Comparison of ENCODE assay signal across 14 mouse cellular contexts in genomic region chr11:44746731-44747130, GRCm38 (mm10).
A peak's percentile ranks its signal among the peaks of the same experiment; 100 is the strongest.
DNase-seq lines count a peak whose midpoint lies in the region; ATAC-seq and TF ChIP-seq lines count a peak whose summit lies in the region.
"Had no signal": no experiment of that assay in that cellular context is flagged by ENCODE, and none has a peak within 500 bp of the region (broad histone marks: within the 10 kb centered on the region; RNA-seq: fewer than 3 reads in every experiment).

No protein-coding gene starts in this region.

- TF ChIP-seq CTCF in forebrain, postnatal 0 days (IDR thresholded peaks at IDR 0.05; ENCODE audit: low read depth): no peak

- no peaks in the 10 kb centered on the region for H3K36me3 ChIP-seq in forebrain, embryonic 12.5 days (replicated peaks)
- no peaks in the 10 kb centered on the region for H3K36me3 ChIP-seq in forebrain, postnatal 0 days (ENCODE audit: insufficient read depth)
- no peaks in the 10 kb centered on the region for H3K36me3 ChIP-seq in midbrain, embryonic 11.5 days (ENCODE audit: control insufficient read depth, insufficient read depth, low read length)
- no peaks in the 10 kb centered on the region for H3K36me3 ChIP-seq in midbrain, embryonic 15.5 days (replicated peaks)
- H3K36me3 ChIP-seq in heart, embryonic 13.5 days: no peaks in the 10 kb centered on the region
- no peaks in the 10 kb centered on the region for H3K36me3 ChIP-seq in neural tube, embryonic 11.5 days (ENCODE audit: control insufficient read depth, insufficient read depth, low read length)
- H3K36me3 ChIP-seq: limb, embryonic 15.5 days had no signal

- 14% methylated on average over 3 of the region's 3 CpGs for WGBS in forebrain, embryonic 12.5 days
- WGBS in forebrain, postnatal 0 days: 27% methylated on average over 3 of the region's 3 CpGs
- WGBS in midbrain, embryonic 11.5 days: 13% methylated on average over 3 of the region's 3 CpGs
- WGBS in midbrain, embryonic 15.5 days: 8% methylated on average over 3 of the region's 3 CpGs
- 8% methylated on average over 3 of the region's 3 CpGs for WGBS in heart, embryonic 13.5 days
- 21% methylated on average over 3 of the region's 3 CpGs for WGBS in neural tube, embryonic 11.5 days

- H3K9me3 ChIP-seq in forebrain, embryonic 12.5 days: no peaks in the 10 kb centered on the region
- H3K9me3 ChIP-seq in forebrain, postnatal 0 days (ENCODE audit: low read length): no peaks in the 10 kb centered on the region
- H3K9me3 ChIP-seq in midbrain, embryonic 11.5 days (ENCODE audit: control insufficient read depth, low read length): no peaks in the 10 kb centered on the region
- no peaks in the 10 kb centered on the region for H3K9me3 ChIP-seq in midbrain, embryonic 15.5 days
- H3K9me3 ChIP-seq in heart, embryonic 13.5 days: no peaks in the 10 kb centered on the region
- no peaks in the 10 kb centered on the region for H3K9me3 ChIP-seq in neural tube, embryonic 11.5 days (ENCODE audit: control insufficient read depth, low read length)
- H3K9me3 ChIP-seq: limb, embryonic 15.5 days had no signal

- H3K4me1 ChIP-seq in forebrain, embryonic 12.5 days: peaks cover 12% of the 10 kb centered on the region
- no peaks in the 10 kb centered on the region for H3K4me1 ChIP-seq in forebrain, postnatal 0 days (ENCODE audit: insufficient read depth)
- H3K4me1 ChIP-seq in midbrain, embryonic 11.5 days (ENCODE audit: control insufficient read depth, insufficient read depth, low read length): peaks cover 11% of the 10 kb centered on the region
- H3K4me1 ChIP-seq in midbrain, embryonic 15.5 days: peaks cover 7% of the 10 kb centered on the region; the same call in 1 of the 2 replicates
- peaks cover 17% of the 10 kb centered on the region for H3K4me1 ChIP-seq in heart, embryonic 13.5 days
- peaks cover 10% of the 10 kb centered on the region; the same call in 1 of the 2 replicates for H3K4me1 ChIP-seq in neural tube, embryonic 11.5 days (ENCODE audit: control insufficient read depth, insufficient read depth, low read length)

- H3K27ac ChIP-seq in forebrain, embryonic 12.5 days: no peak overlapping the region
- no peak overlapping the region for H3K27ac ChIP-seq in forebrain, postnatal 0 days (ENCODE audit: low read depth, low read length)
- peak overlapping the region; percentile 49 for H3K27ac ChIP-seq in midbrain, embryonic 11.5 days (ENCODE audit: low read depth, low read length)
- no peak overlapping the region for H3K27ac ChIP-seq in midbrain, embryonic 15.5 days
- peak overlapping the region; percentile 21; the same call in 1 of the 2 replicates for H3K27ac ChIP-seq in heart, embryonic 13.5 days (replicated peaks)
- no peak overlapping the region for H3K27ac ChIP-seq in neural tube, embryonic 11.5 days (ENCODE audit: low read depth, low read length)
- H3K27ac ChIP-seq: limb, embryonic 15.5 days; macrophage had no signal

- ATAC-seq in forebrain, embryonic 12.5 days (ENCODE audit: low FRiP score): peak; percentile 11; the same call in 1 of the 2 replicates
- ATAC-seq in forebrain, postnatal 0 days: no peak
- ATAC-seq in midbrain, embryonic 11.5 days (ENCODE audit: low FRiP score): peak; percentile 92
- ATAC-seq in midbrain, embryonic 15.5 days (replicated peaks): no peak
- ATAC-seq in heart, embryonic 13.5 days (ENCODE audit: extremely low read depth, insufficient number of reproducible peaks, low FRiP score, low TSS enrichment): no peak
- peak; percentile 35; the same call in 1 of the 2 replicates for ATAC-seq in neural tube, embryonic 11.5 days (ENCODE audit: insufficient read depth, low FRiP score, low TSS enrichment)
- ATAC-seq: intestine, postnatal 0 days had no signal

- no peak overlapping the region for H3K9ac ChIP-seq in forebrain, embryonic 12.5 days
- H3K9ac ChIP-seq in forebrain, postnatal 0 days: no peak overlapping the region
- H3K9ac ChIP-seq in midbrain, embryonic 11.5 days (ENCODE audit: low read length): no peak overlapping the region
- H3K9ac ChIP-seq in midbrain, embryonic 15.5 days: no peak overlapping the region
- H3K9ac ChIP-seq in heart, embryonic 13.5 days: no peak overlapping the region
- H3K9ac ChIP-seq in neural tube, embryonic 11.5 days (ENCODE audit: low read length): no peak overlapping the region
- H3K9ac ChIP-seq: limb, embryonic 15.5 days had no signal

- H3K4me2 ChIP-seq in forebrain, embryonic 12.5 days: no peak overlapping the region
- H3K4me2 ChIP-seq in forebrain, postnatal 0 days (ENCODE audit: low read depth): no peak overlapping the region
- H3K4me2 ChIP-seq in midbrain, embryonic 11.5 days: no peak overlapping the region
- H3K4me2 ChIP-seq in midbrain, embryonic 15.5 days: no peak overlapping the region
- peak overlapping the region; percentile 1; the same call in 1 of the 2 replicates for H3K4me2 ChIP-seq in heart, embryonic 13.5 days
- no peak overlapping the region for H3K4me2 ChIP-seq in neural tube, embryonic 11.5 days (ENCODE audit: low read depth)
- H3K4me2 ChIP-seq: limb, embryonic 15.5 days had no signal

- DNase-seq in forebrain, postnatal 0 days: no peak
- no peak for DNase-seq in midbrain, embryonic 11.5 days (ENCODE audit: low spot score, missing footprints)
- peak; percentile 19 for DNase-seq in neural tube, embryonic 11.5 days (ENCODE audit: low spot score)
- no peak for DNase-seq in cerebellum, adult 9-10 months
- no peak for DNase-seq in gastrocnemius, postnatal 4 days (ENCODE audit: low spot score in 2 of 2)
- DNase-seq: adrenal gland, postnatal 36 days; cerebellum, adult 8-10 months had no signal

- peaks cover 17% of the 10 kb centered on the region for H3K27me3 ChIP-seq in forebrain, embryonic 12.5 days
- H3K27me3 ChIP-seq in forebrain, postnatal 0 days (ENCODE audit: insufficient read depth, low read length): peaks cover 19% of the 10 kb centered on the region
- H3K27me3 ChIP-seq in midbrain, embryonic 11.5 days (ENCODE audit: control insufficient read depth, insufficient read depth, low read length): no peaks in the 10 kb centered on the region
- no peaks in the 10 kb centered on the region for H3K27me3 ChIP-seq in midbrain, embryonic 15.5 days (replicated peaks)
- H3K27me3 ChIP-seq in heart, embryonic 13.5 days (replicated peaks): no peaks in the 10 kb centered on the region
- H3K27me3 ChIP-seq in neural tube, embryonic 11.5 days (ENCODE audit: control insufficient read depth, insufficient read depth, low read length): no peaks in the 10 kb centered on the region
- H3K27me3 ChIP-seq: limb, embryonic 15.5 days had no signal

- H3K4me3 ChIP-seq in forebrain, embryonic 12.5 days (replicated peaks): no peak overlapping the region
- no peak overlapping the region for H3K4me3 ChIP-seq in forebrain, postnatal 0 days (ENCODE audit: low read depth, low read length)
- no peak overlapping the region for H3K4me3 ChIP-seq in midbrain, embryonic 11.5 days (ENCODE audit: low read depth, low read length)
- no peak overlapping the region for H3K4me3 ChIP-seq in midbrain, embryonic 15.5 days
- no peak overlapping the region for H3K4me3 ChIP-seq in heart, embryonic 13.5 days
- no peak overlapping the region for H3K4me3 ChIP-seq in neural tube, embryonic 11.5 days (ENCODE audit: low read depth, low read length)
- H3K4me3 ChIP-seq: erythroblast, embryonic 14.5 days; limb, embryonic 15.5 days had no signal

Comparison
In these comparisons a context has a peak if more than half of its experiments do, and no peak if none do; other contexts are left out.
1. ATAC-seq: peak in forebrain, embryonic 12.5 days (single experiment), midbrain, embryonic 11.5 days (single experiment) and neural tube, embryonic 11.5 days (single experiment); none in forebrain, postnatal 0 days (single experiment), midbrain, embryonic 15.5 days (single experiment) and heart, embryonic 13.5 days (single experiment).
2. H3K27ac ChIP-seq: peak in midbrain, embryonic 11.5 days (single experiment) and heart, embryonic 13.5 days (single experiment); none in forebrain, embryonic 12.5 days (single experiment), forebrain, postnatal 0 days (single experiment), midbrain, embryonic 15.5 days (single experiment) and neural tube, embryonic 11.5 days (single experiment).